Mouse (Mus musculus) CH12.LX (cell line): Measurements from ENCODE around the gene Azi2. TPM values are rescaled to one million over a fixed set of nuclear protein-coding genes. Genes with fewer than 3 reads are reported as not detected.
A peak's percentile ranks its signal among the peaks of the same experiment; 100 is the strongest.

Experiments used
- DNase-seq: peaks from one replicate; pipeline ENCODE4 v3.0.0-alpha.2; 2013; ENCODE audit errors: extremely low read depth
- H3K27ac ChIP-seq: 2 replicates; pipeline ENCODE4 v1.5.1; 2012; ENCODE audit warnings: low read depth, mild to moderate bottlenecking, control low read depth, moderate library complexity; ENCODE audit not compliant: insufficient read depth
- H3K27me3 ChIP-seq: replicated peaks from 2 replicates; pipeline ENCODE3; 2012; ENCODE audit warnings: inconsistent platforms
- H3K36me3 ChIP-seq, 2 experiments: replicated peaks in 1 of 2; 2 replicates each; pipeline versions ENCODE3 to v1.6.1; 2012; ENCODE audit warnings: inconsistent platforms in 1 of 2, low read length in 1 of 2, mild to moderate bottlenecking in 1 of 2, mixed read lengths in 1 of 2, moderate library complexity in 1 of 2; ENCODE audit not compliant: control insufficient read depth in 1 of 2, insufficient read depth in 1 of 2
- H3K4me1 ChIP-seq, 2 experiments: 2 replicates each; pipeline ENCODE4 v1.6.1; 2012; ENCODE audit warnings: inconsistent platforms in 1 of 2, moderate library complexity in 1 of 2; ENCODE audit not compliant: insufficient read depth in 2 of 2, control insufficient read depth in 1 of 2
- H3K4me2 ChIP-seq: 2 replicates; pipeline ENCODE4 v1.6.1; 2012; ENCODE audit warnings: low read depth, mild to moderate bottlenecking, control low read depth; ENCODE audit not compliant: poor library complexity, insufficient read depth, severe bottlenecking
- H3K4me3 ChIP-seq, 3 experiments: fragments of 150-350 bp in 1 of 3; sonication (generic) in 1 of 3; replicated peaks in 1 of 3; 2 replicates each; pipeline versions ENCODE3 to v1.5.1; 2011 to 2012; ENCODE audit warnings: low read depth in 2 of 3, low read length in 2 of 3, mild to moderate bottlenecking in 2 of 3, moderate library complexity in 2 of 3, control low read depth in 1 of 3, improper control_type of control experiment in 1 of 3, inconsistent platforms in 1 of 3, mixed read lengths in 1 of 3; ENCODE audit not compliant: poor library complexity in 1 of 3
- H3K79me2 ChIP-seq: replicated peaks from 2 replicates; pipeline ENCODE4 v1.6.1; 2012; ENCODE audit warnings: mild to moderate bottlenecking, moderate library complexity; ENCODE audit not compliant: control insufficient read depth, poor library complexity, insufficient read depth, severe bottlenecking; ENCODE audit errors: extremely low read depth
- H3K9ac ChIP-seq: 2 replicates; pipeline ENCODE4 v1.6.1; 2012; ENCODE audit warnings: low read depth, mild to moderate bottlenecking, control low read depth, moderate library complexity; ENCODE audit not compliant: insufficient read depth
- H3K9me3 ChIP-seq: replicated peaks from 2 replicates; pipeline ENCODE3; 2012; ENCODE audit warnings: low read length, inconsistent platforms, mixed read lengths
- CHD1 ChIP-seq: IDR thresholded peaks from 2 replicates; pipeline ENCODE4 v1.6.1; 2012; ENCODE audit warnings: low read depth, low read length, improper control_type of control experiment, inconsistent platforms
- CHD2 ChIP-seq: IDR thresholded peaks from 2 replicates; pipeline ENCODE4 v1.6.1; 2011; ENCODE audit warnings: low read length, improper control_type of control experiment
- CTCF ChIP-seq, 2 experiments: IDR thresholded peaks in 1 of 2; conservative IDR thresholded peaks in 1 of 2; 2 replicates each; pipeline ENCODE4 v1.5.1; 2011 to 2012; ENCODE audit warnings: low read depth in 2 of 2, low read length in 2 of 2, improper control_type of control experiment in 1 of 2, inconsistent platforms in 1 of 2, mild to moderate bottlenecking in 1 of 2, moderate library complexity in 1 of 2
- E2F4 ChIP-seq: IDR thresholded peaks from 2 replicates; pipeline ENCODE4 v1.6.1; 2011; ENCODE audit warnings: low read depth, low read length, improper control_type of control experiment; ENCODE audit not compliant: insufficient replicate concordance
- ELF1 ChIP-seq: IDR thresholded peaks from 2 replicates; pipeline ENCODE4 v1.6.1; 2014; ENCODE audit warnings: low read depth, mild to moderate bottlenecking, inconsistent platforms, low read length, improper control_type of control experiment
- EP300 ChIP-seq: IDR thresholded peaks from 2 replicates; pipeline ENCODE4 v1.6.1; 2011; ENCODE audit warnings: low read length, improper control_type of control experiment
- GABPA ChIP-seq: IDR thresholded peaks from 2 replicates; pipeline ENCODE4 v1.6.1; 2012; ENCODE audit warnings: low read depth, low read length, improper control_type of control experiment, inconsistent platforms; ENCODE audit not compliant: insufficient replicate concordance
- HCFC1 ChIP-seq: IDR thresholded peaks from 2 replicates; pipeline ENCODE4 v1.6.1; 2012; ENCODE audit warnings: low read depth, mild to moderate bottlenecking, inconsistent platforms, low read length, improper control_type of control experiment
- JUN ChIP-seq: IDR thresholded peaks from 2 replicates; pipeline ENCODE4 v1.6.1; 2011; ENCODE audit warnings: low read depth, mild to moderate bottlenecking, low read length, improper control_type of control experiment, moderate library complexity; ENCODE audit not compliant: insufficient read depth
- JUND ChIP-seq: conservative IDR thresholded peaks from 2 replicates; pipeline ENCODE4 v1.6.1; 2011; ENCODE audit warnings: low read depth, low read length, improper control_type of control experiment
- KAT2A ChIP-seq: IDR thresholded peaks from 2 replicates; pipeline ENCODE4 v1.6.1; 2012; ENCODE audit warnings: low read length, improper control_type of control experiment, inconsistent platforms; ENCODE audit not compliant: insufficient replicate concordance
- MAX ChIP-seq: IDR thresholded peaks from 2 replicates; pipeline ENCODE4 v1.6.1; 2011; ENCODE audit warnings: low read length, improper control_type of control experiment
- MEF2A ChIP-seq: IDR thresholded peaks from 2 replicates; pipeline ENCODE4 v1.6.1; 2014; ENCODE audit warnings: low read depth, mild to moderate bottlenecking, inconsistent platforms, low read length, improper control_type of control experiment, borderline replicate concordance
- MYC ChIP-seq: IDR thresholded peaks from 2 replicates; pipeline ENCODE4 v1.6.1; 2011; ENCODE audit warnings: low read depth, mild to moderate bottlenecking, improper control_type of control experiment, low read length
- NELFE ChIP-seq: IDR thresholded peaks from 2 replicates; pipeline ENCODE4 v1.6.1; 2011; ENCODE audit warnings: low read depth, low read length, improper control_type of control experiment
- NRF1 ChIP-seq: IDR thresholded peaks from 2 replicates; pipeline ENCODE4 v1.6.1; 2014; ENCODE audit warnings: low read depth, mild to moderate bottlenecking, inconsistent platforms, low read length, improper control_type of control experiment, moderate library complexity
- PAX5 ChIP-seq: IDR thresholded peaks from 2 replicates; pipeline ENCODE4 v1.6.1; 2012; ENCODE audit warnings: low read length, inconsistent platforms, mixed read lengths
- POLR2A ChIP-seq: IDR thresholded peaks from 2 replicates; pipeline ENCODE4 v1.6.1; 2011; ENCODE audit warnings: low read depth, mild to moderate bottlenecking, improper control_type of control experiment, low read length
- RCOR1 ChIP-seq: conservative IDR thresholded peaks from 2 replicates; pipeline ENCODE4 v1.6.1; 2012; ENCODE audit warnings: low read depth, mild to moderate bottlenecking, inconsistent platforms, low read length, improper control_type of control experiment
- SMC3 ChIP-seq: IDR thresholded peaks from 2 replicates; pipeline ENCODE4 v1.6.1; 2011; ENCODE audit warnings: low read depth, low read length, improper control_type of control experiment
- TBP ChIP-seq: conservative IDR thresholded peaks from 2 replicates; pipeline ENCODE4 v1.6.1; 2011; ENCODE audit warnings: low read depth, low read length, improper control_type of control experiment
- ZC3H11A ChIP-seq: IDR thresholded peaks from 2 replicates; pipeline ENCODE4 v1.6.1; 2012; ENCODE audit warnings: low read depth, mild to moderate bottlenecking, inconsistent platforms, low read length, improper control_type of control experiment
- ZKSCAN1 ChIP-seq: IDR thresholded peaks from 2 replicates; pipeline ENCODE4 v1.6.1; 2012; ENCODE audit warnings: low read depth, inconsistent platforms, low read length, improper control_type of control experiment, borderline replicate concordance
- ZNF384 ChIP-seq: IDR thresholded peaks from 2 replicates; pipeline ENCODE4 v1.6.1; 2012; ENCODE audit warnings: low read depth, low read length, improper control_type of control experiment, inconsistent platforms
- dilution Hi-C: fragments of 300-500 bp; cut with MboI; formaldehyde crosslinking; loops from 2 replicates; pipeline ENCODE4 v1.14.3; 2020; ENCODE audit warnings: low sequenced_read_pairs; ENCODE audit not compliant: extremely low pct_unique_long_range_greater_than_20kb, extremely low pct_ligation_motif_present
- in situ Hi-C: fragments of 300-500 bp; cut with MboI; formaldehyde crosslinking; loops from 3 replicates; pipeline ENCODE4 v1.14.3; 2019; ENCODE audit warnings: low sequenced_read_pairs, low pct_ligation_motif_present, low pct_unique_long_range_greater_than_20kb, mixed read lengths
- polyA plus RNA-seq: library from polyadenylated mRNA; unstranded; fragments of >175 nt; gene quantifications from 2 replicates; pipeline ENCODE4 v1.2.1, GENCODE M21; 2012; ENCODE audit warnings: low read depth; ENCODE audit not compliant: insufficient read length
- total RNA-seq, 2 experiments: library from RNA; depleted of rRNA; stranded (reverse); fragments of 300-350 nt in 1 of 2; fragments of >200 nt in 1 of 2; gene quantifications; 2 replicates each; pipeline ENCODE4 v1.2.3; 2012 to 2014

The Azi2 gene
- total and polyA plus RNA-seq, 3 experiments, result 25.4 to 52.6 (median 32.6) TPM

DNA sequence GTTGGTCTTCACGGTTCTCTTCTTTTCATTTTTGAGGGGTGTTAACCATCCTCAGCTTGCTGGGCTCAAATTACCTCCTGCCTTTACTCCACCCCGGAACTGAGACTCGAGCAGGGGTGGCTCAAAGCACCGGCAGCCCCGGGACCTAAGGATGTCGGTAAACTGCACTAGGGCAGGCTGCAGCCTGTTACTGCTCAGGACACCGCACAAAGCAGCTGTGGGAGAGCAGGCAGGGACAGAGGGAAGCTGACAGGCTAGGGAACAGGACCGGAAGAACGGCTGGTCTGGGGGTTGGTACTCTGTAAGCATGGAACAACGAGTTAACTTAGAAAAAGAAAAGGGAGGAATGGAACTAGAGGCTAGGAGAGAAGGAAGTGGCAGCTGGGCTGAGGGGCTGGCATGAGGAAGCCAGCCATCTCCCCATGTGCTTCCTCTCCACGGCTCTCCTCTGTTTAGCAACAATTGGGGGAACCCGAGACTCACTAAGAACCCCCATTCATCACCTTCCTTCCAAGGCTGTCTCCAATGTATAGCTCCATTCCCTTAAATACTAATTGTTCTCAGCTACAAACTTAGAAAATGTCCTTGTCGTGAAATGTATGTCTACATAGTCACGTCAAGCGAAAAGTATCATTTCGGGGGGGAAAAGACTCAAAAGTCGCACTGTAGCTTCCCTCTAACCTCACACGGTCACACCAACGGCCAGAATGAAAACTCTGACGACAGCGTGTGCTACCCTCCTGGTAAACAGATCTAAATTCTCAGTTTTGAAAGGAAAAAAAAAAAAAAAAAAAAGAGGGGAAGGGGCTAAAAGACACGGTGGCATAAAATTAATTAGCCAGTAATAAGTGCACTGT is 42.5 kb downstream of the Azi2 start:
- peak overlapping the region in 2 of 3 experiments; percentile 35 to 51 for H3K4me3 ChIP-seq
- dilution Hi-C loops, result no loop called here
- TF ChIP-seq POLR2A, result peak; percentile 57
- TF ChIP-seq JUN, result no peak
- TF ChIP-seq MAX, result peak; percentile 38; the same call in 1 of the 2 replicates
- peak; percentile 8; the same call in 1 of the 2 replicates for TF ChIP-seq ELF1
- no peak for TF ChIP-seq GABPA
- TF ChIP-seq TBP, result 0 out of 2 replicates have a peak, but pooled peaks have one; percentile 11
- TF ChIP-seq, all 38 proteins: peak for 4
- Histone ChIP-seq H3K79me2 (no peaks in the 10 kb centered on the region), H3K36me3 (peaks cover 0 to 6% of the 10 kb centered on the region in 2 experiments), H3K4me2 (peak overlapping the region; percentile 47), H3K27me3 (no peaks in the 10 kb centered on the region), H3K27ac (no peak overlapping the region; the same call in 1 of the 2 replicates), H3K4me1 (0 out of 4 replicates have a peak, but pooled peaks cover 0 to 7% of the 10 kb centered on the region in 2 experiments), H3K9ac (peak overlapping the region; percentile 47), H3K9me3 (no peaks in the 10 kb centered on the region)
- DNase-seq, result no peak
- in situ Hi-C loops, result no loop called here

DNA sequence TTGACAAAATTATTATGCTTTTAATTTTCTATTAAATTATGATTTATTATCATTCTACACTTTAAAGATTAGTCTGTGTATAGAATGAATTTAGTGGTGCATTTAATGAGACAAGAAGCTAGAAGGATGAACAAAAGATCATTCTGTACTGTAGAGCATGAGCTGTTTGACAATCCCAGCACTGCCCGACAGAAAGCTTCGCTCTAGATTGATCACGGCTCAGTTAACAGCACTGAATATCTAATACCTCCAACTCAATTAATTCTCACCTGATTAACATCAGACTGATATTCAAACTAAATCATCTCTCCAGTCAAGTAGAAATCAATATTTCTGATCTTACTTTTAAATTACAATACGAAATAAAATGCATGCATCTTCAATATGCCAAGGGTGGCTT is 43.5 kb downstream of the Azi2 start:
- H3K9ac ChIP-seq, result no peak overlapping the region
- peaks cover 0 to 6% of the 10 kb centered on the region in 2 experiments for H3K36me3 ChIP-seq
- dilution Hi-C loops, result no loop called here
- H3K4me1 ChIP-seq, result 0 out of 4 replicates have a peak, but pooled peaks cover 0 to 7% of the 10 kb centered on the region in 2 experiments
- no peak for TF ChIP-seq MYC
- no peak for TF ChIP-seq CTCF (conservative IDR thresholded peaks at IDR 0.05 in 1 of 2, IDR thresholded peaks at IDR 0.05 in 1 of 2; ENCODE audit: low read depth in 2 of 2, low read length in 2 of 2)
- TF ChIP-seq NRF1, result no peak
- no peak for TF ChIP-seq JUND
- TF ChIP-seq PAX5, result no peak
- TF ChIP-seq, all 38 proteins: peak for 0
- no peak overlapping the region for H3K4me3 ChIP-seq
- no peaks in the 10 kb centered on the region for H3K79me2 ChIP-seq
- DNase-seq, result no peak
- no peaks in the 10 kb centered on the region for H3K9me3 ChIP-seq
- no peak overlapping the region for H3K27ac ChIP-seq
- in situ Hi-C loops, result no loop called here
- no peak overlapping the region; the same call in 1 of the 2 replicates for H3K4me2 ChIP-seq
- no peaks in the 10 kb centered on the region for H3K27me3 ChIP-seq

DNA sequence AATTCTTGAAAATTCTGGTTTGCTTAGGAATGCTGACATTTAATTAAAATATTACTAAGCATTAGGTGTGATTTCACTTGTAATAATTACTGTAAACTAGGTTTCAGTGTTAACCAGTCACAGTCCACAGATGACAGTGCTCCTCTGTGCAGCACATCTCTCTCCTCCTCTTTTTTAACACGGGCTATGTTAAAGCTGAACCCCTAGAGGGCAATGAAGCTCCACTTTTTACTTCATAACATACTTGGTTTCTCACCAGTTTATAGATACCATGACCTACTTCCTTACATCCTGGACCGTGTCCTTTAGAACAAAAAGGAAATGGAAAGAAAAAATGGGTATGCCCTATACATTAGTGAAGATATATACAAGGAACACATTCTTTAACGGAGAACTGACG is 59.1 kb downstream of the Azi2 start:
- dilution Hi-C loops (no loop called here), in situ Hi-C loops (no loop called here)
- Histone ChIP-seq H3K4me2 (no peak overlapping the region), H3K9ac (no peak overlapping the region), H3K79me2 (no peaks in the 10 kb centered on the region; the same call in 1 of the 2 replicates), H3K27ac (no peak overlapping the region), H3K36me3 (peaks cover 0 to 2% of the 10 kb centered on the region in 2 experiments), H3K4me3 (no peak overlapping the region), H3K27me3 (no peaks in the 10 kb centered on the region), H3K4me1 (peaks cover 2 to 8% of the 10 kb centered on the region in 2 experiments; a peak in 2 of 4 replicates), H3K9me3 (peaks cover 5% of the 10 kb centered on the region)
- DNase-seq, result peak; percentile 47
- no peak for TF ChIP-seq KAT2A
- no peak for TF ChIP-seq EP300
- no peak for TF ChIP-seq ZKSCAN1
- TF ChIP-seq CTCF (conservative IDR thresholded peaks at IDR 0.05 in 1 of 2, IDR thresholded peaks at IDR 0.05 in 1 of 2; ENCODE audit: low read depth in 2 of 2, low read length in 2 of 2), result peak; percentile 41 to 89; a peak in 3 of 4 replicates
- TF ChIP-seq ZNF384, result peak; percentile 18; the same call in 1 of the 2 replicates
- TF ChIP-seq HCFC1, result no peak
- peak; percentile 87 for TF ChIP-seq SMC3
- peak; percentile 79 for TF ChIP-seq ZC3H11A
- no peak for TF ChIP-seq RCOR1
- no peak for TF ChIP-seq CHD2
- TF ChIP-seq NELFE, result no peak
- TF ChIP-seq JUND, result peak; percentile 41; the same call in 1 of the 2 replicates
- TF ChIP-seq MEF2A, result no peak
- no peak for TF ChIP-seq E2F4
- TF ChIP-seq CHD1, result no peak
